Mouse (Mus musculus) left cerebral cortex, postnatal 4 days (tissue): ENCODE measurements around the gene Bin2. TPM values are rescaled to one million over a fixed set of nuclear protein-coding genes. Genes with fewer than 3 reads are reported as not detected.

Source experiments
- microRNA-seq: library from miRNA; unstranded; fragments of <30 nt; microRNA quantifications from one replicate; pipeline ENCODE4 v1.2.0, GENCODE M21; 2022
- total RNA-seq, 2 experiments: library from RNA; stranded (reverse); gene quantifications; 2 replicates each; pipeline ENCODE4 v1.2.3; 2021

The Bin2 gene
- total RNA-seq, 2 experiments from 2014 or later: 1.8 to 2.4 TPM

Small RNA genes lying within 50 kb of the gene (microRNA-seq; reads per million reads assigned to microRNA genes)
- gene Mir6961: not detected

Other genes with a start within 250 kb of the Bin2 start
- not detected for gene Gm5475, start 247.4 kb downstream of the Bin2 start, total RNA-seq
- gene Slc11a2, start 244.5 kb downstream of the Bin2 start, total RNA-seq: 10 to 100 TPM; 55.9 to 61.2 TPM
- 10 to 100 TPM; 65.8 to 70.5 TPM for gene Letmd1, start 200.5 kb downstream of the Bin2 start, total RNA-seq
- gene Csrnp2, start 174.1 kb downstream of the Bin2 start, total RNA-seq: 10 to 100 TPM; 53.1 to 54.0 TPM
- gene Tfcp2, start 117.5 kb downstream of the Bin2 start, total RNA-seq: 10 to 100 TPM; 33.0 to 36.5 TPM
- gene Pou6f1, start 69.6 kb downstream of the Bin2 start, total RNA-seq: 100 to 1,000 TPM; 123 to 125 TPM
- 10 to 100 TPM; 67.6 to 71.0 TPM for gene Dazap2, start 54.2 kb downstream of the Bin2 start, total RNA-seq
- 1 to 10 TPM; 2.4 to 3.2 TPM for gene Smagp, start 32.6 kb downstream of the Bin2 start, total RNA-seq
- gene Cela1, start 18.4 kb upstream of the Bin2 start, total RNA-seq: 1 to 10 TPM in 1 of 2 experiments, under 1 TPM in 1; 0.74 to 1.2 TPM
- gene Galnt6, start 59.8 kb upstream of the Bin2 start, total RNA-seq: under 1 TPM; 0.34 to 0.40 TPM
- gene Slc4a8, start 92.2 kb upstream of the Bin2 start, total RNA-seq: 10 to 100 TPM; 70.6 to 78.6 TPM
- gene Scn8a, start 200.3 kb upstream of the Bin2 start, total RNA-seq: 100 to 1,000 TPM; 106 to 113 TPM